Mouse (Mus musculus) C3H10T1/2 (cell line): Measurements from ENCODE around the gene Cited4. TPM values are rescaled to one million over a fixed set of nuclear protein-coding genes. Genes with fewer than 3 reads are reported as not detected.

Source experiments
- polyA plus RNA-seq, 2 experiments: library from polyadenylated mRNA; unstranded; fragments of >200 nt; fragmentation: generic; extraction: Trizol; gene quantifications; one replicate each; pipeline ENCODE4 v1.2.1; 2012; ENCODE audit warnings: missing spikeins in 2 of 2

Cited4 gene
- under 1 TPM in 1 of 2 experiments, not detected in 1; 0.05 TPM for polyA plus RNA-seq

GRCm38 (mm10) chr4:120666358-120667024 lies at the start of gene Cited4:
Gene Cited4 (plus strand): TSS chr4:120666572.

Other genes starting within 250 kb of the Cited4 start
- under 1 TPM in 1 of 2 experiments, not detected in 1; 0.04 TPM for gene Slfnl1, start 134.3 kb upstream of the Cited4 start, polyA plus RNA-seq
- 10 to 100 TPM; 15.5 to 16.7 TPM for gene Ctps, start 96.3 kb upstream of the Cited4 start, polyA plus RNA-seq
- gene Gm8439, start 77.8 kb upstream of the Cited4 start, polyA plus RNA-seq, result not detected
- gene Kcnq4, start 82.0 kb downstream of the Cited4 start, polyA plus RNA-seq, result under 1 TPM in 1 of 2 experiments, not detected in 1; 0.25 TPM
- 10 to 100 TPM; 25.9 to 54.8 TPM for gene Nfyc, start 165.0 kb downstream of the Cited4 start, polyA plus RNA-seq
- gene Rims3, start 188.2 kb downstream of the Cited4 start, polyA plus RNA-seq, result under 1 TPM; under 0.01 to 0.05 TPM